Mouse (Mus musculus): ENCODE measurements around the gene Mtmr3. TPM values are rescaled to one million over a fixed set of nuclear protein-coding genes. Genes with fewer than 3 reads are reported as not detected.

Mtmr3 gene
- total and polyA plus RNA-seq, 3 experiments = 31.7 to 46.3 (median 32.5) TPM

- H3K27ac ChIP-seq (ENCODE audit: insufficient read depth, low read depth) = no peak overlapping the region
- H3K4me2 ChIP-seq (ENCODE audit: insufficient read depth, low read depth, poor library complexity, severe bottlenecking) = no peak overlapping the region
- in situ Hi-C loops (cut with MboI; ENCODE audit: low pct_ligation_motif_present, low pct_unique_long_range_greater_than_20kb, low sequenced_read_pairs) (no loop called here), dilution Hi-C loops (cut with MboI; ENCODE audit: extremely low pct_ligation_motif_present, extremely low pct_unique_long_range_greater_than_20kb, low sequenced_read_pairs) (no loop called here)
- no peaks in the 10 kb centered on the region for H3K27me3 ChIP-seq (replicated peaks)
- H3K4me1 ChIP-seq (ENCODE audit: control insufficient read depth in 1 of 2, insufficient read depth in 2 of 2) = peaks cover 0 to 7% of the 10 kb centered on the region in 2 experiments; a peak in 3 of 4 replicates
- no peaks in the 10 kb centered on the region for H3K79me2 ChIP-seq (replicated peaks; ENCODE audit: control insufficient read depth, extremely low read depth, insufficient read depth, poor library complexity, severe bottlenecking)
- no peaks in the 10 kb centered on the region for H3K9me3 ChIP-seq (replicated peaks; ENCODE audit: low read length)
- no peak overlapping the region for H3K4me3 ChIP-seq (replicated peaks in 1 of 3; ENCODE audit: low read depth in 2 of 3, low read length in 2 of 3, poor library complexity in 1 of 3)
- no peak for DNase-seq (ENCODE audit: extremely low read depth)
- no peaks in the 10 kb centered on the region for H3K36me3 ChIP-seq (replicated peaks in 1 of 2; ENCODE audit: control insufficient read depth in 1 of 2, insufficient read depth in 1 of 2, low read length in 1 of 2)
- no peak for TF ChIP-seq MEF2A (IDR thresholded peaks at IDR 0.05; ENCODE audit: borderline replicate concordance, low read depth, low read length)
- no peak for TF ChIP-seq MXI1 (IDR thresholded peaks at IDR 0.05; ENCODE audit: low read depth, low read length)
- no peak for TF ChIP-seq TCF12 (IDR thresholded peaks at IDR 0.05; ENCODE audit: low read depth, low read length)
- TF ChIP-seq HCFC1 (IDR thresholded peaks at IDR 0.05; ENCODE audit: low read depth, low read length) = no peak
- TF ChIP-seq MAFK (IDR thresholded peaks at IDR 0.05; ENCODE audit: insufficient replicate concordance, low read length) = no peak
- no peak for TF ChIP-seq ZNF384 (IDR thresholded peaks at IDR 0.05; ENCODE audit: low read depth, low read length)
- no peak for TF ChIP-seq SMC3 (IDR thresholded peaks at IDR 0.05; ENCODE audit: low read depth, low read length)
- TF ChIP-seq KAT2A (IDR thresholded peaks at IDR 0.05; ENCODE audit: insufficient replicate concordance, low read length) = no peak
- TF ChIP-seq BHLHE40 (IDR thresholded peaks at IDR 0.05; ENCODE audit: low read depth, low read length) = no peak
- no peak for TF ChIP-seq SIN3A (IDR thresholded peaks at IDR 0.05; ENCODE audit: low read length)
- no peak for TF ChIP-seq POLR2A (IDR thresholded peaks at IDR 0.05; ENCODE audit: low read depth, low read length)
- no peak for TF ChIP-seq TBP (conservative IDR thresholded peaks at IDR 0.05; ENCODE audit: low read depth, low read length)
- no peak for TF ChIP-seq RCOR1 (conservative IDR thresholded peaks at IDR 0.05; ENCODE audit: low read depth, low read length)
- TF ChIP-seq GABPA (IDR thresholded peaks at IDR 0.05; ENCODE audit: insufficient replicate concordance, low read depth, low read length) = no peak
- no peak for TF ChIP-seq IRF4 (IDR thresholded peaks at IDR 0.05; ENCODE audit: low read depth, low read length)
- TF ChIP-seq CHD2 (IDR thresholded peaks at IDR 0.05; ENCODE audit: low read length) = no peak
- no peak for TF ChIP-seq ZC3H11A (IDR thresholded peaks at IDR 0.05; ENCODE audit: low read depth, low read length)
- no peak for TF ChIP-seq NRF1 (IDR thresholded peaks at IDR 0.05; ENCODE audit: low read depth, low read length)
- TF ChIP-seq NELFE (IDR thresholded peaks at IDR 0.05; ENCODE audit: low read depth, low read length) = no peak
- no peak overlapping the region for H3K9ac ChIP-seq (ENCODE audit: insufficient read depth, low read depth)
These were observed 31.3 kb upstream of the Mtmr3 start for GRCm38 (mm10) chr11:4625931-4626330.

- peak; percentile 17 for DNase-seq (ENCODE audit: extremely low read depth)
- in situ Hi-C loops (cut with MboI; ENCODE audit: low pct_ligation_motif_present, low pct_unique_long_range_greater_than_20kb, low sequenced_read_pairs) = no loop called here
- H3K9me3 ChIP-seq (replicated peaks; ENCODE audit: low read length) = no peaks in the 10 kb centered on the region
- peaks cover 0 to 5% of the 10 kb centered on the region in 2 experiments; a peak in 2 of 4 replicates for H3K4me1 ChIP-seq (ENCODE audit: control insufficient read depth in 1 of 2, insufficient read depth in 2 of 2)
- H3K36me3 ChIP-seq (replicated peaks in 1 of 2; ENCODE audit: control insufficient read depth in 1 of 2, insufficient read depth in 1 of 2, low read length in 1 of 2) = no peaks in the 10 kb centered on the region
- dilution Hi-C loops (cut with MboI; ENCODE audit: extremely low pct_ligation_motif_present, extremely low pct_unique_long_range_greater_than_20kb, low sequenced_read_pairs) = no loop called here
- H3K4me2 ChIP-seq (ENCODE audit: insufficient read depth, low read depth, poor library complexity, severe bottlenecking) = no peak overlapping the region
- no peak overlapping the region for H3K4me3 ChIP-seq (replicated peaks in 1 of 3; ENCODE audit: low read depth in 2 of 3, low read length in 2 of 3, poor library complexity in 1 of 3)
- H3K79me2 ChIP-seq (replicated peaks; ENCODE audit: control insufficient read depth, extremely low read depth, insufficient read depth, poor library complexity, severe bottlenecking) = no peaks in the 10 kb centered on the region
- no peak overlapping the region for H3K9ac ChIP-seq (ENCODE audit: insufficient read depth, low read depth)
- no peak for TF ChIP-seq ELF1 (IDR thresholded peaks at IDR 0.05; ENCODE audit: low read depth, low read length)
- TF ChIP-seq SMC3 (IDR thresholded peaks at IDR 0.05; ENCODE audit: low read depth, low read length) = no peak
- TF ChIP-seq IRF4 (IDR thresholded peaks at IDR 0.05; ENCODE audit: low read depth, low read length) = no peak
- TF ChIP-seq JUN (IDR thresholded peaks at IDR 0.05; ENCODE audit: insufficient read depth, low read depth, low read length) = no peak
- H3K27ac ChIP-seq (ENCODE audit: insufficient read depth, low read depth) = no peak overlapping the region
- H3K27me3 ChIP-seq (replicated peaks) = no peaks in the 10 kb centered on the region
These were observed 28.3 kb upstream of the Mtmr3 start for GRCm38 (mm10) chr11:4622997-4623396.

All from CH12.LX (cell line).